Mouse (Mus musculus): Measurements from ENCODE around the gene Bpifb3. TPM values are rescaled to one million over a fixed set of nuclear protein-coding genes. Genes with fewer than 3 reads are reported as not detected.

Bpifb3 gene
- polyA plus RNA-seq (2014; fragmentation: Illumina TruSeq; extraction: RNeasy Lipid Tissue Mini Kit (QIAGEN cat#74804); ENCODE audit: low read depth, low replicate concordance): 0.22 TPM

DNA sequence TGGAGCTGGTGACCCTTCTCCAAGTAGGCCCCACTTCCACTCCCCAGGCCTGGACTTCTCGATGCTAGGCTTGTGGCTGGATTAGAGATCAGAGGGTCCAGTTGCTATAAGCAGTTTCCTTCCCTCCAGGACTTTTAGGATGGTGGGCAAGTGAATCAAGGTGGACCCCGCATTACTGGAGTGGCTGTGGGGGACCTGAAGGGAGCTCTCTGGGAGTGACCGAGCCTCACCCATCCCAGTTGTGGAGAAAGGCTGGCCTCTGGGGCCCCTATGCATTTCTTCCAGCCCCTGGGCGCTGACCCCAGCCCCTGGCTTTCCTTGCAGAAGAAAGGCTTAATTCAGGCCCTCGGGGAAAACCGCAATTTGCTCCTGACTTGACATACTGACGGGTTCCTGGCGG lies at the start of gene Bpifb3:
TSS of gene Bpifb3 (plus strand) at position 301 of the 400 bp plus-strand sequence.

DNA sequence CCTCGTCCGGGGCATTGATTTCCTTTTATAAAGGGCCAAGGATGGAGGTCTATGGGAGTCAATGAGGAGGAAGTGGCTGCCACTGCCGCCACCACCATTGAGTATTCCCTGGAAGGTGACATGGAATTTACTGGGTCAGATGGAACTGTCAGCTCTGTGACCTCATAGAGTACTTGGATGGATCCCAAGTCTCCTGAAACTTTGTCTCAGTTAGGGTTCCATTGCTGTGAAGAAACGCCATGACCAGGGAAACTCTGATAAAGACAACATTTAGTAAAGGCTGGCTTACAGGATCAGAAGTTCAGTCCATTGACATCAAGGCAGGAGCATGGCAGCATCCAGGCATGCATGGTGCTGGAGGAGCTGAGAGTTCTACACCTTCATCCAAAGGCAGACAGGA lies 47.0 kb upstream of the Bpifb3 start, which contains the start of gene Sun5:
TSS of gene Sun5 (minus strand) at position 101 of the 400 bp plus-strand sequence.

DNA sequence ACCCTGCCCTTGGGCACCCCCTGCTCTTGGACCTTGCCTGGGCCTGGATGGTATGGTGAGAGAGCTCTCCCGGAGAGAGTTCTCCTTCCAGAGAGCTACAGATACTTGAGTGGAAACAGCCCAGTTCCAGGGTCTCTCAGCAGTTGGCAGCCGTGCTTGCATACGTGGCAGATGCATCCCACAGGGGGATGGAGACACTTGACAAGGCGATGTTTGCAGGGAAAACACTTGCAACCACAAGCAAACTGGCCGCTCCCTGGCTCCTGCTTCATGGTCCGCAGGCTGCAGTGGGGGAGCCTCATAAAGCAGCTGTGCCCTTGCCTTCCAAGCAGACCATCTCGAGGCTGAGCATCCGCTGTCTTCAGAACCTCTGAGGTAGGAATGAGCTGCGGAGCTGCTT lies 43.3 kb upstream of the Bpifb3 start, which contains the start of gene Bpifb2:
TSS of gene Bpifb2 (plus strand) at position 301 of the 400 bp plus-strand sequence.

DNA sequence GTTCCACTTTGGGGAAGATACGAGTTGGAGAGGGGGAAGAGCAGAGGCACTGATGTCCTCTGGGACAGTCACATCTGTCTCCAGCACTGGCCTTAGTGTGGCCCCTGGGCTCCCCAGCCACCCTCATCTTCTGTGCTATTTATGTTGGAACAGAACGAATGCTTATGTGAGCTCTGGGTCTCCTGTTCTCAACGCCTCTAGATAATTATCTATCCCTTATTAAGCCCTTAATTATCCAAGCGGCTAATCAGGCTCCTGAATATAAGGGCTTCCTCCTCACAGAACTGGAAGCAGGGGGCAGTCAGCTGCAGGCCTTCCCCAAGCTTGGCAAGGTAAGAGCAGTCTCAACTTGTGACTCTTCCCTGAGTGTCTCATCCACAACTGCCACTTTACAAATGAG lies 17.9 kb upstream of the Bpifb3 start, which contains the start of gene Bpifb6:
TSS of gene Bpifb6 (plus strand) at position 301 of the 400 bp plus-strand sequence.

DNA sequence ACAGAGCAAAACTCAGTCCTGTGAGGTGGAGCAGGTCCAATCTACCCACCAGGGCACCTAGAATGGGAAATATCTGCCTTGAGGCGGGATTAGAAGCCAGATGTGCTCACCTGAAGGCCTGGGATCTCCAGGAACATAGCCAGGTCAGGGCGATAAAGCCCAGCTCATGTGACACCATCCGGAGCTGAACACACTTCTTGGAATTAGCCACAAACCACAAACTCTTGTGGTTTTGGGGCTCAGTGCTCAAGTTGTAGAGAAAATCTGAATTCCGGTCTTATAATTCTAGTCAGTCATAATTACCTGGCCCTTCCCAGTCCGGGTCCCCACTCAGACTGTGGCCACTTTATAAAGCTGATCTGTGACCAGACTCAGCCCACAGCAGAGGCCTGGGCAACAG lies 19.8 kb downstream of the Bpifb3 start, which contains the start of gene Bpifb4:
TSS of gene Bpifb4 (plus strand) at position 370 of the 400 bp plus-strand sequence.

DNA sequence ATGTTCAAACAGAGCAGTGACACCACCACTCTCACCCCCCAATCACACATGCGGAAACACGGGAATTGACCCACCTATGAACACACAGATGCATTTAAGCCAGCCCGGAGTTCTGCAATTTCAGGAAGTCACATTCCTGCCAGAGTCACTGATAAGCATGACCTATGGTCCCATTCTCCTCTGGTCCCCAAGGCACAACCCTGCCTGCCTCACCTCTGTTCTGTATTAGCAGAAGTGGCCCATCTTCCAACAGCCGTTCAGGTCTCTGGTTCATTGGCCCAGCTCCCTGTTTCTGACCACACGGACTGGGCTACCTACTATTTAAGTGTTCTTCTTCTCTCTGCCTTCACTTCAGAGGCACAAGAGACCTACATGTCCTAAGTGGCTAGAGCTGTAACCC lies 56.6 kb downstream of the Bpifb3 start, which contains the start of gene Bpifa6:
TSS of gene Bpifa6 (plus strand) at position 364 of the 400 bp plus-strand sequence.

Other genes starting within 250 kb of the Bpifb3 start
- gene Dnmt3c, start 221.6 kb upstream of the Bpifb3 start, polyA plus RNA-seq (2014; fragmentation: Illumina TruSeq; extraction: RNeasy Lipid Tissue Mini Kit (QIAGEN cat#74804); ENCODE audit: low read depth, low replicate concordance): 0.28 TPM
- 246 TPM for gene Mapre1, start 177.0 kb upstream of the Bpifb3 start, polyA plus RNA-seq (2014; fragmentation: Illumina TruSeq; extraction: RNeasy Lipid Tissue Mini Kit (QIAGEN cat#74804); ENCODE audit: low read depth, low replicate concordance)
- gene Efcab8, start 138.3 kb upstream of the Bpifb3 start, polyA plus RNA-seq (2014; fragmentation: Illumina TruSeq; extraction: RNeasy Lipid Tissue Mini Kit (QIAGEN cat#74804); ENCODE audit: low read depth, low replicate concordance): 15.6 TPM
- gene Sun5, start 47.1 kb upstream of the Bpifb3 start, polyA plus RNA-seq (2014; fragmentation: Illumina TruSeq; extraction: RNeasy Lipid Tissue Mini Kit (QIAGEN cat#74804); ENCODE audit: low read depth, low replicate concordance): 54.6 TPM
- 0.15 TPM for gene Bpifb2, start 43.2 kb upstream of the Bpifb3 start, polyA plus RNA-seq (2014; fragmentation: Illumina TruSeq; extraction: RNeasy Lipid Tissue Mini Kit (QIAGEN cat#74804); ENCODE audit: low read depth, low replicate concordance)
- gene Bpifb6, start 17.8 kb upstream of the Bpifb3 start, polyA plus RNA-seq (2014; fragmentation: Illumina TruSeq; extraction: RNeasy Lipid Tissue Mini Kit (QIAGEN cat#74804); ENCODE audit: low read depth, low replicate concordance): not detected
- gene Bpifb4, start 20.0 kb downstream of the Bpifb3 start, polyA plus RNA-seq (2014; fragmentation: Illumina TruSeq; extraction: RNeasy Lipid Tissue Mini Kit (QIAGEN cat#74804); ENCODE audit: low read depth, low replicate concordance): not detected
- 4.7 TPM for gene Bpifa6, start 56.7 kb downstream of the Bpifb3 start, polyA plus RNA-seq (2014; fragmentation: Illumina TruSeq; extraction: RNeasy Lipid Tissue Mini Kit (QIAGEN cat#74804); ENCODE audit: low read depth, low replicate concordance)
- gene Bpifa2, start 90.0 kb downstream of the Bpifb3 start, polyA plus RNA-seq (2014; fragmentation: Illumina TruSeq; extraction: RNeasy Lipid Tissue Mini Kit (QIAGEN cat#74804); ENCODE audit: low read depth, low replicate concordance): not detected
- 35.2 TPM for gene Bpifa3, start 212.1 kb downstream of the Bpifb3 start, polyA plus RNA-seq (2014; fragmentation: Illumina TruSeq; extraction: RNeasy Lipid Tissue Mini Kit (QIAGEN cat#74804); ENCODE audit: low read depth, low replicate concordance)
- gene Bpifa1, start 224.7 kb downstream of the Bpifb3 start, polyA plus RNA-seq (2014; fragmentation: Illumina TruSeq; extraction: RNeasy Lipid Tissue Mini Kit (QIAGEN cat#74804); ENCODE audit: low read depth, low replicate concordance): 0.48 TPM
- gene Bpifa5, start 244.4 kb downstream of the Bpifb3 start, polyA plus RNA-seq (2014; fragmentation: Illumina TruSeq; extraction: RNeasy Lipid Tissue Mini Kit (QIAGEN cat#74804); ENCODE audit: low read depth, low replicate concordance): not detected

All from testis, adult 10 weeks (tissue).